Mouse (Mus musculus) testis, adult 2 months (tissue): ENCODE measurements around the gene Dync2li1.

Experiments
- CTCF ChIP-seq: fragments of 200-500 bp; IDR thresholded peaks from 2 replicates; pipeline ENCODE4 v1.5.1; 2012; ENCODE audit warnings: low read depth, mild to moderate bottlenecking, inconsistent platforms, low read length, moderate library complexity; ENCODE audit not compliant: control insufficient read depth, insufficient read depth, insufficient replicate concordance
- POLR2A ChIP-seq: fragments of 200-500 bp; IDR thresholded peaks from 2 replicates; pipeline ENCODE4 v1.6.1; 2012; ENCODE audit warnings: low read depth, mild to moderate bottlenecking, inconsistent platforms, low read length, moderate library complexity; ENCODE audit not compliant: control insufficient read depth

DNA sequence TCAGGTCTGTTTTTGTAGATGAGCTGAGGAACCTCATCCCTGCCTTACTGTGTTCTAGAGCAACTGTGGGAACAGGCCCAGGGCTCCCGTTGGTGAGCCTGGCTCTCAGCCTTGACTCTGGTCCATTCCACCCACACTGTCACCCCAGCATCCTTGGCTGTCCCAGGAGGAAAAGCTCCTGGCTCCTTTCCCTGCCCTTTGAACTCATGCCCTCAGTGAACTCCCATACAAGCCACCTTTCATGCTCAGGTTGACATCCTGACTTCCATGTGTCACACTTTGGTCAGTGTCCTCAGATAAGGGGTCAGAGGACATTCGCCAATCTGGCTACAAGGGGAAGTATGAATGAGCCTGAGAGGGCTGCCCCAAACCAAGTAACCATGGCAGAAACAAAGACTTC is 67.4 kb downstream of the Dync2li1 start:
- TF ChIP-seq CTCF (no peak), POLR2A (no peak)
